Mouse (Mus musculus): ENCODE data around the gene 1700024G13Rik. TPM values are rescaled to one million over a fixed set of nuclear protein-coding genes. Genes with fewer than 3 reads are reported as not detected.
"Not testable (repeated sequence)": the region's sequence is repeated elsewhere in the genome, so short reads cannot be mapped to it uniquely, and the experiment has no call there.

The 1700024G13Rik gene
- polyA plus RNA-seq, 1 experiment: not detected

- no peak overlapping the region for H3K27ac ChIP-seq (ENCODE audit: control insufficient read depth, insufficient read depth, low read length)
- no peak for DNase-seq
- H3K4me1 ChIP-seq (replicated peaks; ENCODE audit: control insufficient read depth, insufficient read depth, low read length): no peaks in the 10 kb centered on the region
- no peak overlapping the region for H3K4me3 ChIP-seq (ENCODE audit: control insufficient read depth, insufficient read depth, low read length)
- TF ChIP-seq POLR2A (IDR thresholded peaks at IDR 0.05; ENCODE audit: control insufficient read depth, extremely low read depth, insufficient read depth, low read length, poor library complexity): no peak
- TF ChIP-seq CTCF (IDR thresholded peaks at IDR 0.05; ENCODE audit: borderline replicate concordance, control insufficient read depth, extremely low read depth, insufficient read depth, low read length, poor library complexity): no peak
- H3K27me3 ChIP-seq (ENCODE audit: control insufficient read depth, insufficient read depth, low read length): no peaks in the 10 kb centered on the region
- H3K36me3 ChIP-seq (ENCODE audit: control insufficient read depth, insufficient read depth, low read length): no peaks in the 10 kb centered on the region
- 75% methylated on average over 7 of the region's 7 CpGs for WGBS
These were observed 23.8 kb downstream of the 1700024G13Rik start for GRCm38 (mm10) chr14:32364359-32364758.

- not testable (repeated sequence) for H3K36me3 ChIP-seq (ENCODE audit: control insufficient read depth, insufficient read depth, low read length); H3K4me3 ChIP-seq (ENCODE audit: control insufficient read depth, insufficient read depth, low read length); H3K27ac ChIP-seq (ENCODE audit: control insufficient read depth, insufficient read depth, low read length); H3K27me3 ChIP-seq (ENCODE audit: control insufficient read depth, insufficient read depth, low read length); DNase-seq; H3K4me1 ChIP-seq (replicated peaks; ENCODE audit: control insufficient read depth, insufficient read depth, low read length)
- WGBS: 41% methylated on average over 6 of the region's 6 CpGs
These were observed 36.8 kb downstream of the 1700024G13Rik start for GRCm38 (mm10) chr14:32351181-32351920.

GRCm38 (mm10) chr14:32347307-32347706, 40.9 kb downstream of the 1700024G13Rik start:
- 92% methylated on average over 9 of the region's 9 CpGs for WGBS
- Histone ChIP-seq H3K4me3 (ENCODE audit: control insufficient read depth, insufficient read depth, low read length) (no peak overlapping the region), H3K27me3 (ENCODE audit: control insufficient read depth, insufficient read depth, low read length) (no peaks in the 10 kb centered on the region), H3K36me3 (ENCODE audit: control insufficient read depth, insufficient read depth, low read length) (no peaks in the 10 kb centered on the region), H3K27ac (ENCODE audit: control insufficient read depth, insufficient read depth, low read length) (no peak overlapping the region), H3K4me1 (replicated peaks; ENCODE audit: control insufficient read depth, insufficient read depth, low read length) (no peaks in the 10 kb centered on the region)
- no peak for TF ChIP-seq CTCF (IDR thresholded peaks at IDR 0.05; ENCODE audit: borderline replicate concordance, control insufficient read depth, extremely low read depth, insufficient read depth, low read length, poor library complexity)
- TF ChIP-seq POLR2A (IDR thresholded peaks at IDR 0.05; ENCODE audit: control insufficient read depth, extremely low read depth, insufficient read depth, low read length, poor library complexity): no peak
- no peak for DNase-seq

- H3K36me3 ChIP-seq (ENCODE audit: control insufficient read depth, insufficient read depth, low read length): no peaks in the 10 kb centered on the region
- no peak for DNase-seq
- TF ChIP-seq POLR2A (IDR thresholded peaks at IDR 0.05; ENCODE audit: control insufficient read depth, extremely low read depth, insufficient read depth, low read length, poor library complexity): no peak
- no peak for TF ChIP-seq CTCF (IDR thresholded peaks at IDR 0.05; ENCODE audit: borderline replicate concordance, control insufficient read depth, extremely low read depth, insufficient read depth, low read length, poor library complexity)
- no peaks in the 10 kb centered on the region for H3K27me3 ChIP-seq (ENCODE audit: control insufficient read depth, insufficient read depth, low read length)
- no peak overlapping the region for H3K4me3 ChIP-seq (ENCODE audit: control insufficient read depth, insufficient read depth, low read length)
- H3K4me1 ChIP-seq (replicated peaks; ENCODE audit: control insufficient read depth, insufficient read depth, low read length): no peaks in the 10 kb centered on the region
- no peak overlapping the region for H3K27ac ChIP-seq (ENCODE audit: control insufficient read depth, insufficient read depth, low read length)
- 81% methylated on average over 9 of the region's 10 CpGs for WGBS
These were observed 43.5 kb downstream of the 1700024G13Rik start for GRCm38 (mm10) chr14:32344694-32345093.

- Histone ChIP-seq H3K27ac (ENCODE audit: control insufficient read depth, insufficient read depth, low read length) (no peak overlapping the region), H3K27me3 (ENCODE audit: control insufficient read depth, insufficient read depth, low read length) (no peaks in the 10 kb centered on the region), H3K36me3 (ENCODE audit: control insufficient read depth, insufficient read depth, low read length) (no peaks in the 10 kb centered on the region), H3K4me1 (replicated peaks; ENCODE audit: control insufficient read depth, insufficient read depth, low read length) (no peaks in the 10 kb centered on the region), H3K4me3 (ENCODE audit: control insufficient read depth, insufficient read depth, low read length) (no peak overlapping the region)
- TF ChIP-seq POLR2A (IDR thresholded peaks at IDR 0.05; ENCODE audit: control insufficient read depth, extremely low read depth, insufficient read depth, low read length, poor library complexity) (no peak), CTCF (IDR thresholded peaks at IDR 0.05; ENCODE audit: borderline replicate concordance, control insufficient read depth, extremely low read depth, insufficient read depth, low read length, poor library complexity) (no peak)
- no peak for DNase-seq
- WGBS: 93% methylated on average over 7 of the region's 7 CpGs
These were observed 44.0 kb downstream of the 1700024G13Rik start for GRCm38 (mm10) chr14:32344176-32344575.

- no peaks in the 10 kb centered on the region for H3K36me3 ChIP-seq (ENCODE audit: control insufficient read depth, insufficient read depth, low read length)
- no peak overlapping the region for H3K4me3 ChIP-seq (ENCODE audit: control insufficient read depth, insufficient read depth, low read length)
- no peak for DNase-seq
- WGBS: 82% methylated on average over 7 of the region's 7 CpGs
- H3K27me3 ChIP-seq (ENCODE audit: control insufficient read depth, insufficient read depth, low read length): no peaks in the 10 kb centered on the region
- H3K27ac ChIP-seq (ENCODE audit: control insufficient read depth, insufficient read depth, low read length): no peak overlapping the region
- H3K4me1 ChIP-seq (replicated peaks; ENCODE audit: control insufficient read depth, insufficient read depth, low read length): no peaks in the 10 kb centered on the region
- no peak for TF ChIP-seq CTCF (IDR thresholded peaks at IDR 0.05; ENCODE audit: borderline replicate concordance, control insufficient read depth, extremely low read depth, insufficient read depth, low read length, poor library complexity)
- TF ChIP-seq POLR2A (IDR thresholded peaks at IDR 0.05; ENCODE audit: control insufficient read depth, extremely low read depth, insufficient read depth, low read length, poor library complexity): no peak
These were observed 46.4 kb downstream of the 1700024G13Rik start for GRCm38 (mm10) chr14:32341823-32342222.

- no peak for TF ChIP-seq CTCF (IDR thresholded peaks at IDR 0.05; ENCODE audit: borderline replicate concordance, control insufficient read depth, extremely low read depth, insufficient read depth, low read length, poor library complexity)
- no peak for TF ChIP-seq POLR2A (IDR thresholded peaks at IDR 0.05; ENCODE audit: control insufficient read depth, extremely low read depth, insufficient read depth, low read length, poor library complexity)
- Histone ChIP-seq H3K4me1 (replicated peaks; ENCODE audit: control insufficient read depth, insufficient read depth, low read length) (no peaks in the 10 kb centered on the region), H3K27ac (ENCODE audit: control insufficient read depth, insufficient read depth, low read length) (no peak overlapping the region), H3K27me3 (ENCODE audit: control insufficient read depth, insufficient read depth, low read length) (no peaks in the 10 kb centered on the region), H3K36me3 (ENCODE audit: control insufficient read depth, insufficient read depth, low read length) (no peaks in the 10 kb centered on the region), H3K4me3 (ENCODE audit: control insufficient read depth, insufficient read depth, low read length) (no peak overlapping the region)
- 87% methylated on average over 11 of the region's 11 CpGs for WGBS
- no peak for DNase-seq
These were observed 51.6 kb downstream of the 1700024G13Rik start for GRCm38 (mm10) chr14:32336547-32336946.
